Mouse (Mus musculus) liver, embryonic 14.5 days (tissue): Measurements from ENCODE around the gene Cacna1d. TPM values are rescaled to one million over a fixed set of nuclear protein-coding genes. Genes with fewer than 3 reads are reported as not detected.

ENCODE experiments used
- ATAC-seq: fragments of 200-750 bp; cut with Nextera tagmentation; 2 replicates; pipeline ENCODE4 v1.8.0; 2017; ENCODE audit warnings: moderate number of reproducible peaks, mild to moderate bottlenecking, moderate library complexity; ENCODE audit not compliant: insufficient read depth
- DNase-seq, 3 experiments: peaks; one replicate each; pipeline ENCODE4 v3.0.0-alpha.2; 2012 to 2013; ENCODE audit warnings: low read depth in 3 of 3, low spot score in 3 of 3
- H3K27ac ChIP-seq: fragments of 300-500 bp; sonication (generic); 2 replicates; pipeline ENCODE4 v1.5.1; 2014; ENCODE audit warnings: moderate library complexity, mild to moderate bottlenecking, control low read depth, inconsistent platforms
- H3K27me3 ChIP-seq: fragments of 300-500 bp; sonication (generic); 2 replicates; pipeline ENCODE4 v1.6.1; 2014; ENCODE audit warnings: mild to moderate bottlenecking, low read length, moderate library complexity; ENCODE audit not compliant: control insufficient read depth, insufficient read depth
- H3K36me3 ChIP-seq: fragments of 300-500 bp; sonication (generic); replicated peaks from 2 replicates; pipeline ENCODE4 v1.6.1; 2014; ENCODE audit warnings: low read depth; ENCODE audit not compliant: control insufficient read depth, insufficient read depth
- H3K4me1 ChIP-seq, 2 experiments: fragments of 200-500 bp in 1 of 2; fragments of 300-500 bp in 1 of 2; sonication (generic) in 1 of 2; replicated peaks; 2 replicates each; pipeline ENCODE4 v1.6.1; 2012 to 2014; ENCODE audit warnings: antibody characterized with exemption in 1 of 2, inconsistent platforms in 1 of 2, low read length in 1 of 2; ENCODE audit not compliant: control insufficient read depth in 2 of 2, insufficient read depth in 2 of 2
- H3K4me2 ChIP-seq: fragments of 300-500 bp; sonication (generic); 2 replicates; pipeline ENCODE4 v1.6.1; 2014; ENCODE audit warnings: low read depth, mild to moderate bottlenecking, control low read depth, moderate library complexity
- H3K4me3 ChIP-seq, 2 experiments: fragments of 200-500 bp in 1 of 2; fragments of 300-500 bp in 1 of 2; sonication (generic) in 1 of 2; 2 replicates each; pipeline ENCODE4 v1.5.1; 2012 to 2014; ENCODE audit warnings: low read depth in 2 of 2, low read length in 2 of 2, mild to moderate bottlenecking in 2 of 2, control low read depth in 1 of 2, inconsistent platforms in 1 of 2, moderate library complexity in 1 of 2; ENCODE audit not compliant: insufficient read depth in 1 of 2
- H3K9ac ChIP-seq: fragments of 300-500 bp; sonication (generic); replicated peaks from 2 replicates; pipeline ENCODE4 v1.6.1; 2014; ENCODE audit warnings: mild to moderate bottlenecking, control low read depth, moderate library complexity
- H3K9me3 ChIP-seq: fragments of 300-500 bp; sonication (generic); 2 replicates; pipeline ENCODE4 v1.6.1; 2016; ENCODE audit warnings: low read length, mixed read lengths; ENCODE audit not compliant: control insufficient read depth
- CTCF ChIP-seq: IDR thresholded peaks from 2 replicates; pipeline ENCODE4 v1.5.1; 2016; ENCODE audit warnings: antibody characterized with exemption, low read depth, control low read depth
- EP300 ChIP-seq: IDR thresholded peaks from 2 replicates; pipeline ENCODE4 v1.6.1; 2016; ENCODE audit warnings: antibody characterized with exemption, low read depth
- WGBS: fragments of 180-500 bp; shearing (Covaris S2); extraction: QIAGEN DNeasy Blood & Tissue Kit; methylation state at CpG from one replicate; pipeline ENCODE4 v1.1.7; 2014; ENCODE audit not compliant: insufficient replicate concordance; 5-methylcytosine and 5-hydroxymethylcytosine counted together
- polyA plus RNA-seq, 2 experiments: library from polyadenylated mRNA; depleted of rRNA in 1 of 2; stranded (reverse) in 1 of 2; unstranded in 1 of 2; fragments of >200 nt; fragmentation: Nextera tagmentation in 1 of 2; extraction: Ambion mirVana in 1 of 2; gene quantifications; 2 replicates each; pipeline versions ENCODE4 v1.2.1 to v1.2.3; 2012 to 2014

The Cacna1d gene
- polyA plus RNA-seq, 2 experiments = 0.17 TPM

GRCm38 (mm10) chr14:30429606-30430005, 61.6 kb downstream of the Cacna1d start:
- WGBS = 33% methylated on average over 9 of the region's 9 CpGs
- H3K4me1 ChIP-seq = peaks cover 0 to 2% of the 10 kb centered on the region in 2 experiments; a peak in 1 of 4 replicates
- no peaks in the 10 kb centered on the region for H3K9me3 ChIP-seq
- no peak overlapping the region for H3K4me3 ChIP-seq
- no peaks in the 10 kb centered on the region for H3K36me3 ChIP-seq
- TF ChIP-seq CTCF = no peak
- TF ChIP-seq EP300 = no peak
- ATAC-seq (no peak), DNase-seq (no peak)
- no peak overlapping the region for H3K27ac ChIP-seq
- no peak overlapping the region for H3K4me2 ChIP-seq
- H3K9ac ChIP-seq = no peak overlapping the region
- no peaks in the 10 kb centered on the region for H3K27me3 ChIP-seq

- Histone ChIP-seq H3K4me2 (no peak overlapping the region), H3K9ac (no peak overlapping the region), H3K9me3 (no peaks in the 10 kb centered on the region), H3K36me3 (no peaks in the 10 kb centered on the region), H3K27ac (no peak overlapping the region), H3K4me1 (peaks cover 0 to 2% of the 10 kb centered on the region in 2 experiments; a peak in 1 of 4 replicates), H3K4me3 (no peak overlapping the region), H3K27me3 (no peaks in the 10 kb centered on the region)
- no peak for DNase-seq
- TF ChIP-seq EP300 (no peak), CTCF (no peak)
- ATAC-seq = no peak; the same call in 1 of the 2 replicates
These were observed 62.5 kb downstream of the Cacna1d start for GRCm38 (mm10) chr14:30428757-30429156.

GRCm38 (mm10) chr14:30425876-30426275, 65.4 kb downstream of the Cacna1d start:
- TF ChIP-seq CTCF = no peak
- no peak for TF ChIP-seq EP300
- DNase-seq (no peak), ATAC-seq (no peak)
- peaks cover 0 to 2% of the 10 kb centered on the region in 2 experiments; a peak in 1 of 4 replicates for H3K4me1 ChIP-seq
- no peaks in the 10 kb centered on the region for H3K36me3 ChIP-seq
- no peak overlapping the region for H3K27ac ChIP-seq
- H3K4me3 ChIP-seq = no peak overlapping the region
- H3K4me2 ChIP-seq = no peak overlapping the region
- no peaks in the 10 kb centered on the region for H3K9me3 ChIP-seq
- H3K9ac ChIP-seq = no peak overlapping the region
- no peaks in the 10 kb centered on the region for H3K27me3 ChIP-seq
- 52% methylated on average over 4 of the region's 4 CpGs for WGBS

GRCm38 (mm10) chr14:30425175-30425574, 66.1 kb downstream of the Cacna1d start:
- Histone ChIP-seq H3K36me3 (no peaks in the 10 kb centered on the region), H3K9ac (no peak overlapping the region), H3K27me3 (no peaks in the 10 kb centered on the region), H3K4me3 (no peak overlapping the region), H3K27ac (no peak overlapping the region), H3K4me2 (no peak overlapping the region), H3K9me3 (no peaks in the 10 kb centered on the region), H3K4me1 (peaks cover 0 to 2% of the 10 kb centered on the region in 2 experiments; a peak in 1 of 4 replicates)
- WGBS = 46% methylated on average over 6 of the region's 6 CpGs
- ATAC-seq (no peak), DNase-seq (no peak)
- TF ChIP-seq CTCF (no peak), EP300 (no peak)

- no peak overlapping the region for H3K27ac ChIP-seq
- no peak for TF ChIP-seq EP300
- no peak for TF ChIP-seq CTCF
- H3K4me3 ChIP-seq = no peak overlapping the region
- H3K4me2 ChIP-seq = no peak overlapping the region
- H3K9ac ChIP-seq = no peak overlapping the region
- H3K4me1 ChIP-seq = no peaks in the 10 kb centered on the region; a peak in 1 of 4 replicates
- DNase-seq (no peak), ATAC-seq (no peak)
- no peaks in the 10 kb centered on the region for H3K36me3 ChIP-seq
- WGBS = 60% methylated on average over 4 of the region's 4 CpGs
- no peaks in the 10 kb centered on the region for H3K9me3 ChIP-seq
- H3K27me3 ChIP-seq = no peaks in the 10 kb centered on the region
These were observed 66.6 kb downstream of the Cacna1d start for GRCm38 (mm10) chr14:30424638-30425037.
